Mouse (Mus musculus) cerebellum, adult 2 months (tissue): ENCODE measurements around the gene Olfr1045. TPM values are rescaled to one million over a fixed set of nuclear protein-coding genes. Genes with fewer than 3 reads are reported as not detected.

Source experiments
- DNase-seq, 2 experiments: peaks; one replicate each; pipeline ENCODE4 v3.0.0; 2021
- H3K27ac ChIP-seq: fragments of 200-500 bp; 2 replicates; pipeline ENCODE4 v1.5.1; 2012; ENCODE audit warnings: low read length, control low read depth, inconsistent platforms; ENCODE audit not compliant: insufficient read depth
- H3K27me3 ChIP-seq: fragments of 200-500 bp; 2 replicates; pipeline ENCODE4 v1.6.1; 2012; ENCODE audit warnings: inconsistent platforms, mild to moderate bottlenecking, low read length, moderate library complexity; ENCODE audit not compliant: control insufficient read depth, insufficient read depth
- H3K4me1 ChIP-seq: fragments of 200-500 bp; 2 replicates; pipeline ENCODE4 v1.6.1; 2011; ENCODE audit warnings: low read length; ENCODE audit not compliant: control insufficient read depth, insufficient read depth
- H3K4me3 ChIP-seq: fragments of 200-500 bp; replicated peaks from 2 replicates; pipeline ENCODE3; 2011; ENCODE audit warnings: mild to moderate bottlenecking, low read depth, low read length, control low read depth; ENCODE audit not compliant: insufficient read depth
- CTCF ChIP-seq: fragments of 200-500 bp; IDR thresholded peaks from 2 replicates; pipeline ENCODE4 v1.5.1; 2011; ENCODE audit warnings: low read depth, mild to moderate bottlenecking, control low read depth, low read length, moderate library complexity, borderline replicate concordance; ENCODE audit not compliant: insufficient read depth
- POLR2A ChIP-seq: fragments of 200-500 bp; IDR thresholded peaks from 2 replicates; pipeline ENCODE4 v1.6.1; 2011; ENCODE audit warnings: low read length, control low read depth, borderline replicate concordance; ENCODE audit not compliant: insufficient read depth
- WGBS: fragments of 180-500 bp; shearing (Covaris S2); methylation state at CpG from one replicate; pipeline ENCODE4 v1.1.7; 2018; 5-methylcytosine and 5-hydroxymethylcytosine counted together
- polyA plus RNA-seq: library from polyadenylated mRNA; depleted of rRNA; stranded (reverse); fragments of >200 nt; gene quantifications from 2 replicates; pipeline ENCODE4 v1.2.3, GENCODE M21; 2012; rRNA removed

The Olfr1045 gene
- polyA plus RNA-seq, 1 experiment, result not detected

DNA sequence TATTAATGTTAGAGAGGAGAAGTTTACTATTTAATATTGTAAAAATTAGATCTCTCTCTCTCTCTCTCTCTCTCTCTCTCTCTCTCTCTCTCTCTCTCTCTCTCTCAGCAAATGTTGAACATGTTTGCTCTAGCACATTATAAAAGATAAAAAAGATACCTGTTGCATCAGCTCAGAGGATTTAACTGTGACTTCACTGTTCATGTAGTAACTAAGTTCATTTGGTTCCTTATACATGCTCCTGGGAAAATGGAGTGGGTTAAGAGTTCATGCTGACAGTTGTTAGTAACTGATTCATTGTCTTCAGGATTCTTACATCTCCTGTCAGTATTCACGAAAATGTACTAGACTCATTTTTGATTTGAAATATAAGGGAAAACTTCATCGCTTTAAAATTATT, 35.4 kb downstream of the Olfr1045 start, which contains the start of gene Olfr1043:
Olfr1043 (minus strand) TSS at position 101 of the 400 bp plus-strand sequence.
- no peak for TF ChIP-seq POLR2A
- TF ChIP-seq CTCF, result no peak
- Histone ChIP-seq H3K4me3 (no peak within 1 kb of the TSS), H3K27me3 (no peaks in the 10 kb centered on the region), H3K4me1 (no peaks in the 10 kb centered on the region), H3K27ac (no peak within 1 kb of the TSS)
- no peak for DNase-seq
- 88% methylated on average over 2 of the region's 2 CpGs for WGBS

DNA sequence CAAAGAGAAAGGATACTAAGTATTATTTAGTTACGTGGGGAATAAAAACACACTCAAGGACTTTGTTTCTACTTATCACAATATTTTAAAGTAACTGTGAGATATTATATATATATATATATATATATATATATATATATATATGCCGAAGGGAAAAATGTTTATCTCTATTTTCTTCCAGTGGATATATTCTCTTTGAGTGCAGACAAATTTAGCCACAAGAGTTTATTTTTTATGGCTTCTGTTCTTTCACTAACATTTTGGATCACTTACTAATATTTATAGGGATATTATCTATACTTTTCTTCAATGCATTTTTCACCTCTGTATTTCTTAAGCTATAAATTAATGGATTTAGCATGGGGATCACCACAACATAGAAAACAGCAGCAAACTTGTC, 41.1 kb downstream of the Olfr1045 start, which contains the start of gene Olfr1042:
Olfr1042 (minus strand) TSS at position 101 of the 400 bp plus-strand sequence.
- 96% methylated on average over 2 of the region's 2 CpGs for WGBS
- no peak within 1 kb of the TSS for H3K27ac ChIP-seq
- no peak for DNase-seq
- TF ChIP-seq CTCF (no peak), POLR2A (no peak)
- no peaks in the 10 kb centered on the region for H3K4me1 ChIP-seq
- H3K27me3 ChIP-seq, result no peaks in the 10 kb centered on the region
- H3K4me3 ChIP-seq, result no peak within 1 kb of the TSS

DNA sequence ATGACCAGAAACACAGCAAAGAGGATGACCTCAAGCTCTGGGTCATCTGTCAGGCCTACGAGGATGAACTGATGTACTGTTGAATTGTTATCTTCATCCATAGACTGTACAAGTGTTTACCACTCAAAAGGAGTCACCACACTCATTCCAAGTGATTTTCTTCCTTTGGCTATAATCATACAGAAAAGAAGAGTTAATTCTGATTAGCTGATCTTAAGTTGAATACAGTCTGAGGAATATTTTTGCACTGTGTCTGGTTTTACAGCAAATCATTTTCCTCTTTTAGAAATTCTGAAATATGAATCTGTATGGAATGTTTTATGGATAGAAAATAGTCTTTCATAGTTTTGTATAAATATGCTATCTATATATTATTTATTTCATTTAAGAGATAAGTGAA, 56.2 kb downstream of the Olfr1045 start, which contains the start of gene Olfr1040:
Olfr1040 (minus strand) TSS at position 101 of the 400 bp plus-strand sequence.
- Histone ChIP-seq H3K4me1 (no peaks in the 10 kb centered on the region), H3K27ac (no peak within 1 kb of the TSS), H3K4me3 (no peak within 1 kb of the TSS), H3K27me3 (no peaks in the 10 kb centered on the region)
- 76% methylated on average over 1 of the region's 1 CpGs for WGBS
- no peak for DNase-seq
- TF ChIP-seq POLR2A, result no peak
- TF ChIP-seq CTCF, result no peak

Other genes with a start within 250 kb of the Olfr1045 start
- gene Olfr1029, start 229.1 kb downstream of the Olfr1045 start, polyA plus RNA-seq, result not detected in 2 replicates
- gene Olfr1030, start 223.7 kb downstream of the Olfr1045 start, polyA plus RNA-seq, result not detected in 2 replicates
- not detected in 2 replicates for gene Olfr1031, start 212.7 kb downstream of the Olfr1045 start, polyA plus RNA-seq
- gene Olfr1032, start 197.5 kb downstream of the Olfr1045 start, polyA plus RNA-seq, result not detected in 2 replicates
- 0.11 and 0.21 TPM in 2 replicates for gene Olfr1033, start 182.4 kb downstream of the Olfr1045 start, polyA plus RNA-seq
- 0.02 and 0.05 TPM in 2 replicates for gene Olfr1034, start 157.1 kb downstream of the Olfr1045 start, polyA plus RNA-seq
- gene Olfr1036, start 129.0 kb downstream of the Olfr1045 start, polyA plus RNA-seq, result not detected in 2 replicates
- gene Olfr1037, start 115.6 kb downstream of the Olfr1045 start, polyA plus RNA-seq, result not detected in 2 replicates
- gene Olfr1039, start 67.1 kb downstream of the Olfr1045 start, polyA plus RNA-seq, result not detected in 2 replicates
- gene Olfr1040, start 56.3 kb downstream of the Olfr1045 start, polyA plus RNA-seq, result not detected in 2 replicates
- not detected in 2 replicates for gene Olfr1042, start 41.2 kb downstream of the Olfr1045 start, polyA plus RNA-seq
- not detected in 2 replicates for gene Olfr1043, start 35.5 kb downstream of the Olfr1045 start, polyA plus RNA-seq
- gene Olfr1044, start 25.2 kb downstream of the Olfr1045 start, polyA plus RNA-seq, result not detected in 2 replicates
- gene Olfr52, start 17.3 kb downstream of the Olfr1045 start, polyA plus RNA-seq, result not detected in 2 replicates
- not detected in 2 replicates for gene Olfr1046, start 16.3 kb upstream of the Olfr1045 start, polyA plus RNA-seq
- gene Olfr1047, start 28.4 kb upstream of the Olfr1045 start, polyA plus RNA-seq, result not detected in 2 replicates
- gene Olfr1048, start 37.3 kb upstream of the Olfr1045 start, polyA plus RNA-seq, result not detected in 2 replicates
- gene Olfr1049, start 55.3 kb upstream of the Olfr1045 start, polyA plus RNA-seq, result not detected in 2 replicates
- not detected in 2 replicates for gene Olfr1051, start 76.1 kb upstream of the Olfr1045 start, polyA plus RNA-seq
- gene Olfr1052, start 89.4 kb upstream of the Olfr1045 start, polyA plus RNA-seq, result not detected in 2 replicates
- not detected in 2 replicates for gene Olfr1053, start 112.3 kb upstream of the Olfr1045 start, polyA plus RNA-seq
- not detected in 2 replicates for gene Olfr1054, start 132.4 kb upstream of the Olfr1045 start, polyA plus RNA-seq
- not detected in 2 replicates for gene Olfr1055, start 147.3 kb upstream of the Olfr1045 start, polyA plus RNA-seq
- gene Olfr1056, start 159.5 kb upstream of the Olfr1045 start, polyA plus RNA-seq, result not detected in 2 replicates
- gene Olfr1057, start 175.4 kb upstream of the Olfr1045 start, polyA plus RNA-seq, result not detected in 2 replicates
- gene Olfr1058, start 185.6 kb upstream of the Olfr1045 start, polyA plus RNA-seq, result not detected in 2 replicates
- not detected in 2 replicates for gene Olfr1061, start 211.0 kb upstream of the Olfr1045 start, polyA plus RNA-seq
- gene Olfr1062, start 223.7 kb upstream of the Olfr1045 start, polyA plus RNA-seq, result not detected in 2 replicates
- gene Olfr1065, start 247.6 kb upstream of the Olfr1045 start, polyA plus RNA-seq, result not detected in 2 replicates